Mouse (Mus musculus) heart, postnatal 25 days (tissue): ENCODE measurements around the gene Tomm20l. TPM values are rescaled to one million over a fixed set of nuclear protein-coding genes. Genes with fewer than 3 reads are reported as not detected.

Experiments
- DNase-seq: peaks from one replicate; pipeline ENCODE4 v3.0.0; 2022; ENCODE audit warnings: low spot score
- intact Hi-C: fragments of 180-260 bp; cut with DNase I; formaldehyde crosslinking; loops from one replicate; pipeline ENCODE4 v1.15.1; 2025
- total RNA-seq, 2 experiments: library from RNA; stranded (reverse); gene quantifications; 2 replicates each; pipeline ENCODE4 v1.2.3; 2021

The Tomm20l gene
- total RNA-seq, 2 experiments from 2014 or later = 0.81 to 2.1 TPM

DNA sequence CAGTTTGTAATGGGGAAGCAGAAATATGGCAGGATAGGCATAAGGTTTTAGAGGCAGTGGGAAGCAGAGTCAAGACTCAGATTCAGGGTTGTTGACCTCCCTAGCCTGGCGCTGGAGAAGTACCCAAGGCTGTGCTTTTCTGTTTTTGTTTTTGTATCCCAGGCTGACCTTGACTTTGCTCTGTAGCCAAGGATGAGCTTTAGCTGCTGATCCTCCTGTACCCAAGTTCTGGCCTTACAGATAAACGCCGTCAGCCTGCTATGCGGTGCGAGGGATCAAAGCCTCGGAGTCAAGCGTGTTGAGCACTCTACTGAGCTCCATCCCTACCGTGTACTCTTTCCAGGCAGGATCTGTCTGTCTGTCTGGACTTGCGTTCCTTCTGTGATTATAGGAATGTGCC lies 37.6 kb downstream of the Tomm20l start:
- DNase-seq = no peak
- intact Hi-C loops = no loop called here

DNA sequence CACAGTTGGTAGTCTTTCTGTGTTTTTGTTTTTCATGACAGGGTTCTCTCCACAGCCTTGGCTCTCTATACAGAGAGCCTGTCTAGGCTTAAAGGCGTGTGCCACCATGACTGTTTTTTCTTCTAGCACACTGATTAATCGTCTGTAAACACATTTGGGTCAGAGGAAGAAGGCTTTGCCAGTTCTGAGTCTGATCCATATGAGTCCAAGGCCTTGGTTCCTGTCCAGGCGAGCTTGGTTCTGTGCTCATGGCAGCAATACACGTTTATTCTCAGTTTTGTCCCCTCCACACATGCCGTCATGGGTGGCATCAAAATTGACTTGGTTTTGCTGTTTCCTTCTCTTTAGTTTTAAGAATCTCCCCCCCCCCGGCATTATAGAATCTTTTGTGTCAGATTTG lies 38.2 kb downstream of the Tomm20l start:
- no peak for DNase-seq
- intact Hi-C loops = no loop called here

DNA sequence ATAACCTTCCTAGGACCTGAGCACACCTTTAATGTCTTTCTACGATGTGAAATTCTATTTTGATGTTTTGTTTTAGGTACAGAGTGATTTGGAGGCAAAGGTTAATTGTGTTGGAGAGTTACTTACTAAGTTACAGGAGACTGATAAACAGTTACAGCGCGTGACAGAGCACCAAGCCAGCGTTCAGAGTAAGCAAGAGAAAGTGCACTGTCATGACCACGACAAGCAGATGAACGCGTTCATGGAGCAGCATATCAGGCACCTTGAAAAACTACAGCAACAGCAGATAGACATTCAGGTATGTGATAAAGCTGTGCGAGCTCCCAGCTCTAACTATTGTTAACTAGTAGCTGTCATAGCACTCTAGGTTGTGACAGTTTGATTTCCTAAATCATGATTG lies 38.9 kb downstream of the Tomm20l start:
- intact Hi-C loops = no loop called here
- DNase-seq = no peak

DNA sequence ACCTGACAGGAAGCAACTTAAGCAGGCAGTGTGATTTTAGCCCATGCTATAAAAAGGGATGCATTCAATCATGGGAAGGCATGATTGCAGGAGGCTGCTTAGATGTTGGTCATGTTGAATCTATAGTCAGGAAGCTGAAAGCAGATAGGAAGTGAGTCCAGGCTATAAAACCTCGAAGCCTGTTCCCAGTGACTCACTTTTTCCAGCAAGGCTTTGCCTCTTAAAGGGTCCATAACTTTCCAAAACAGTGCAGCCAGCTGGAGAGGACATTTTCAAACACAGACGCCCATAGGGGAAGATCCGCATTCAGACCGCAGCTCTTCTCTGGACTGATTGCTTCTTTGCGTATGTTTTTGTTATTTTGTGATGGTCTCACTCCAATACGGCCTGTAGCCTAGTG lies 43.8 kb downstream of the Tomm20l start:
- DNase-seq = no peak
- intact Hi-C loops = no loop called here

DNA sequence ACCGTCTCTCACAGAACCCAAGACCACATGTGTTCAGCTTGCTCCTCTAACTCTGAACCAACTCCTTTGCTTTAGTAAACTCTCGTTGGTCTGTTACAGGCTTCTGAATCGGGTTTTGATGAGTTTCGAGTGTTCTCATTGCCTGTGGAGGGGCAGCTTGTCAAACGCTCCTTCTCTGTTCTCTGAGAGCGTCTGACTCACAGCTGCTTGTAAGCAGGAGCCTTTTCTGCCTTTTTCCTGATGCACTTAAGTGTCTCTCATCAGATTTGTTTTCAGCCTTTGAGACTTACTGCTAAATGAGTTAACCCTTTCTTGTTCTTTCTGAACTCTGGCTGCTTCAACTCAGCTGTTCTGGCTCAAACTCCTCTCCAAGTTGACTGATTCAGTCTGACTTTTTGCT lies 46.7 kb downstream of the Tomm20l start:
- DNase-seq = no peak
- intact Hi-C loops = no loop called here

DNA sequence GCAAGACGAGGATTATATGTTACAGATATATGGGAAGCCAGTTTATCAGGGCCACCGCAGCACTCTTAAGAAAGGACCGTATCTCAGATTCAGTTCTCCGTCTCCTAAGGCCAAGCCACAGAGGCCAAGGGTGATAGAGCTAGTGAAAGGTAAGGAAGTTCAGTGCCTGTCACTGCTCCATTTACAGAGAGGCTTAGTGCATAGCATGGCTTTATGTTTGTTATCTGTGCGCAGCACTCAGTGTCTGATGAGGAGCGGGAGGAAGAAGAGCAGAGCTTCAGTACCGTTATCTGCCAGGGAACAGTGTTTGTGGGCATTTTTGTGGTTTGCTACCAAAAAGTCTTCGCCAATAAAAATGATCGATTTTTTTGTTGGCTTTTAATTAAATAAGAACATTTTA lies 53.2 kb downstream of the Tomm20l start:
- intact Hi-C loops = no loop called here
- DNase-seq = no peak

DNA sequence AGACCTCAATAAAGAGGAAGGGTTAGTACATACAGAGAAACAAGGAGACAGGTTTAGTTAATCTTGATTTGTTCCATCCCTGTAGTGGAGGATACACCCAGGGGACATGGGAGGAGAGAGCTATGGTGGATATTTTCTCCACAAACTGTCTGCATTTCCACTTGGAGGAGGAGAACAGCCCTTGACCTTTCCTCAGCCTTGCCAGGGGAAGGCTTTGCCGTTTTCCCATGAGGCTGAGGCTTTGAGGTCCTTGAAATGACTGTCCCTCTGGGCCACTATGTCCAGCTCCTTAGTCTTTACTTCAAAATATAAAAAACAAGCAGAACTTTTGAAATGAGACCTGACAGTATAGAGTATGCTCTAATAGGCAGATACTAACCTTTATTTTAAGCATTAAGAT lies 58.7 kb downstream of the Tomm20l start:
- no peak for DNase-seq
- intact Hi-C loops = no loop called here

Other genes starting within 250 kb of the Tomm20l start
- 100 to 1,000 TPM; 133 to 135 TPM for gene Actr10, start 173.6 kb upstream of the Tomm20l start, total RNA-seq
- 100 to 1,000 TPM; 191 to 201 TPM for gene Psma3, start 136.8 kb upstream of the Tomm20l start, total RNA-seq
- 10 to 100 TPM; 12.0 to 16.7 TPM for gene Arid4a, start 95.4 kb upstream of the Tomm20l start, total RNA-seq
- 10 to 100 TPM; 33.6 to 35.6 TPM for gene Timm9, start 25.3 kb downstream of the Tomm20l start, total RNA-seq
- gene 2700049A03Rik, start 25.4 kb downstream of the Tomm20l start, total RNA-seq = 1 to 10 TPM; 3.0 to 3.3 TPM
- 1 to 10 TPM; 5.0 to 5.8 TPM for gene Dact1, start 198.5 kb downstream of the Tomm20l start, total RNA-seq